Mouse (Mus musculus): Measurements from ENCODE around the gene Pmf1. TPM values are rescaled to one million over a fixed set of nuclear protein-coding genes. Genes with fewer than 3 reads are reported as not detected.
A peak's percentile ranks its signal among the peaks of the same experiment; 100 is the strongest.

Pmf1 gene
- polyA plus RNA-seq, 1 experiment from 2014 or later, result 97.5 TPM

DNA sequence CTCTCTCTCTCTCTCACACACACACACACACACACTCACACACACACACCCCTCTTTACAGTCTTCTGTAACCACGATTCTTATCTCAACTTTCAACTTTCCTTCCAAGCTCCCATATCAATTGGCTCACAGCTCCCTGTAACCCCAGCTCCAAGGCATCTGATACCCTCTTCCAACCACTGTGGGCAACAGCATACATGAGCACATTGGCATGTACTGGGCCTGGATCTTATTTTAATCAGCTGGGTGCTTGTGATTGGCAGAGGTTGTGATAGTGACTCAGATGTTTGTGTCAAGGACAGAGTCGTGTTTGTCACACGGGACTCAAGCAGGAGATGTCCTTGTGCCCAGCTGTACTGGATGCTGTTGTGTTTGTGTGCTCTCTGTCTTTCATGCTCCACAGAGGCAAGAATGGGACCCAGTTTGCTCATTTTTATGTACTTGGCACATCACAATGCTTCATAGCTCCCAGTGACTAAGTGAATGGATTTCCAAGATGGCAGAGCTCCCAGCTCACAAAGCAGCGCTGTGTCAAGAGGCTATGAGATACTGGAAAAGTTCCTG is 17.3 kb upstream of the Pmf1 start:
- Histone ChIP-seq H3K36me3 (ENCODE audit: insufficient read depth, low read length) (no peaks in the 10 kb centered on the region), H3K4me2 (ENCODE audit: low read length) (no peak overlapping the region), H3K9me3 (replicated peaks; ENCODE audit: low read length) (no peaks in the 10 kb centered on the region), H3K27ac (no peak overlapping the region), H3K4me1 (replicated peaks; ENCODE audit: insufficient read depth, low read length) (peaks cover 10% of the 10 kb centered on the region), H3K4me3 (replicated peaks; ENCODE audit: low read depth, low read length) (no peak overlapping the region), H3K9ac (ENCODE audit: low read depth, low read length) (no peak overlapping the region), H3K27me3 (ENCODE audit: insufficient read depth, low read length) (no peaks in the 10 kb centered on the region)
- DNase-seq (ENCODE audit: low spot score) (no peak), ATAC-seq (replicated peaks; ENCODE audit: low FRiP score, low read depth) (no peak)
- no peak for TF ChIP-seq CTCF (IDR thresholded peaks at IDR 0.05; ENCODE audit: low read depth)
- WGBS, result 75% methylated on average over 4 of the region's 4 CpGs

DNA sequence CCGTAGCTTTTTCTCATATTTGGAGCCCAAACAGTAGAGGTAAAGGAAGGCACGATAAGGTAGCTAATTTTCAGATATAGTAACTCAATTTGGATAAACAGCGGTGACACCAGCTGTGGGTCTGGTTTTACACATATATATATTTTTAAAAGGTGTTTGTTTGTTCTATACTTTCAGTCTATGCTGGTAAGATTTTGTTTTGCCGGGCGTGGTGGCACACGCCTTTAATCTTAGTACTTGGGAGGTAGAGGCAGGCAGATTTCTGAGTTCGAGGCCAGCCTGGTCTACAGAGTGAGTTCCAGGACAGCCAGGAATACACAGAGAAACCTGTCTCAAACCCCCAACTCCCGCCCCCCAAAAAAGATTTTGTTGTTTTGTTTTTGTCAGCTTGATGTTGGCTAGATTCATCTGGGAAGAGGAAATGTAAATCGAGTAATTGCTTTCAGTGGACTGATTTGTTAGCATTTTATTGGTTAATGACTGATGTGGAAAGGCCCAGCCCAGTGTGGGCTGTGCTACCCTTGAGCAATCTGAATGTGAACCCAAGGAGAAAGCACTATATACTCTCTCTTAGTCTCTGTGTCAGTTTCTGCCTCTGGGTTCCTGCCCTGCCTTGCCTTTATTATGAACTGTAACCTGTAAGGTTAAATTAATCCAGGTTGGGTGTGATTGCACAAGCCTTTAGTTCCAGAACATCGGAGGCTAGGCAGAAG is 15.7 kb upstream of the Pmf1 start:
- DNase-seq (ENCODE audit: low spot score) (no peak), ATAC-seq (replicated peaks; ENCODE audit: low FRiP score, low read depth) (no peak)
- Histone ChIP-seq H3K27ac (0 out of 2 replicates have a peak overlapping the region, but pooled peaks have one; percentile 48), H3K4me1 (replicated peaks; ENCODE audit: insufficient read depth, low read length) (peaks cover 10% of the 10 kb centered on the region), H3K4me2 (ENCODE audit: low read length) (no peak overlapping the region), H3K9ac (ENCODE audit: low read depth, low read length) (no peak overlapping the region), H3K4me3 (replicated peaks; ENCODE audit: low read depth, low read length) (no peak overlapping the region), H3K27me3 (ENCODE audit: insufficient read depth, low read length) (no peaks in the 10 kb centered on the region), H3K9me3 (replicated peaks; ENCODE audit: low read length) (no peaks in the 10 kb centered on the region), H3K36me3 (ENCODE audit: insufficient read depth, low read length) (0 out of 2 replicates have a peak, but pooled peaks cover 8% of the 10 kb centered on the region)
- WGBS, result 80% methylated on average over 10 of the region's 10 CpGs
- TF ChIP-seq CTCF (IDR thresholded peaks at IDR 0.05; ENCODE audit: low read depth), result no peak

- 7% methylated on average over 2 of the region's 2 CpGs for WGBS
- H3K27ac ChIP-seq, result peak overlapping the region; percentile 27; the same call in 1 of the 2 replicates
- ATAC-seq (replicated peaks; ENCODE audit: low FRiP score, low read depth), result no peak
These were observed 15.2 kb upstream of the Pmf1 start for GRCm38 (mm10) chr3:88425330-88425689.

DNA sequence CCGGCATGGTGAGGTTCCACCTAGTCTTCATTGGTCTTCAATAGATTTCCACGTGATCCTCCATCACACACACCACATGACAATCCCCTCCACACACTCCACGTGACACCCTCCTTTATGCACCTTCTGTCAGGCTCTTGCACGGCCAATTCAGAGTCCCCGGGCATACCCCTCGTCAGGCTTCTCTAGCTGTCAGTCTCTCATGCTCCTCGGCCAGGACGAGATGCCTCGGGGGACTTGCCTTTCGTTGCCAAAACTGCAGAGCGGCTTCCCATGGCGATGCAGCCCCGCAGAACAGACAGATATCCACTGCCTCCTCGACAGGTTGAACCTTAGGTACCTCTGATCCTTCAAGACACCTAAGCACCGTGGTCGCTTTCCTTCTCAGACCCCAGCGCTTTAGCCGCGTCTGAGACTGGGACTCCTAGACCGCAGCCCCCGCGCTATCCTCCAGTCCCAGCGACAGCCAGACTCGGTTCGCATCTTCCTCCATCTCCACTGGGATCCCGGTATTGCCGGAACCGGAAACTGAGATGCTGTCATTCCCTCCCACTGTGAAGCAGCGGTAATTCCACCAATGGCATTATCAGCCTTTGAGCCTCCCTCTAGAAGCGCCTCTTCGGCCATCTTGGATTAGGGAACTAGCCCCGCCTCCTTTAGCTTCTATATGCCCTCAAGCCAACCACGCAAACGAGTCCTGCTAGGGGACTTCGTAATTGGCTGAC is 14.6 kb upstream of the Pmf1 start, which contains the start of gene Slc25a44:
Gene Slc25a44 (minus strand): TSS at position 535 of the 725 bp plus-strand sequence.
- DNase-seq (ENCODE audit: low spot score) (peak; percentile 100), ATAC-seq (replicated peaks; ENCODE audit: low FRiP score, low read depth) (peak; percentile 96)
- H3K27ac ChIP-seq, result peak within 1 kb of the TSS; percentile 27; the same call in 1 of the 2 replicates
- peaks cover 10% of the 10 kb centered on the region for H3K4me1 ChIP-seq (replicated peaks; ENCODE audit: insufficient read depth, low read length)
- no peaks in the 10 kb centered on the region for H3K27me3 ChIP-seq (ENCODE audit: insufficient read depth, low read length)
- peak within 1 kb of the TSS; percentile 65 for H3K4me2 ChIP-seq (ENCODE audit: low read length)
- WGBS, result 2% methylated on average over 35 of the region's 35 CpGs
- peaks cover 19% of the 10 kb centered on the region; the same call in 1 of the 2 replicates for H3K36me3 ChIP-seq (ENCODE audit: insufficient read depth, low read length)
- H3K9ac ChIP-seq (ENCODE audit: low read depth, low read length), result peak within 1 kb of the TSS; percentile 47
- TF ChIP-seq CTCF (IDR thresholded peaks at IDR 0.05; ENCODE audit: low read depth), result no peak
- H3K9me3 ChIP-seq (replicated peaks; ENCODE audit: low read length), result no peaks in the 10 kb centered on the region
- peak within 1 kb of the TSS; percentile 51 for H3K4me3 ChIP-seq (replicated peaks; ENCODE audit: low read depth, low read length)

More at GRCm38 (mm10) chr3:88425330-88425689, 15.2 kb upstream of the Pmf1 start:
- Histone ChIP-seq H3K9ac (ENCODE audit: low read depth, low read length) (no peak overlapping the region), H3K36me3 (ENCODE audit: insufficient read depth, low read length) (peaks cover 13% of the 10 kb centered on the region; the same call in 1 of the 2 replicates), H3K4me1 (replicated peaks; ENCODE audit: insufficient read depth, low read length) (peaks cover 10% of the 10 kb centered on the region), H3K9me3 (replicated peaks; ENCODE audit: low read length) (no peaks in the 10 kb centered on the region), H3K4me3 (replicated peaks; ENCODE audit: low read depth, low read length) (peak overlapping the region; percentile 51; the same call in 1 of the 2 replicates), H3K4me2 (ENCODE audit: low read length) (peak overlapping the region; percentile 44), H3K27me3 (ENCODE audit: insufficient read depth, low read length) (no peaks in the 10 kb centered on the region)
- DNase-seq (ENCODE audit: low spot score), result no peak
- no peak for TF ChIP-seq CTCF (IDR thresholded peaks at IDR 0.05; ENCODE audit: low read depth)

DNA sequence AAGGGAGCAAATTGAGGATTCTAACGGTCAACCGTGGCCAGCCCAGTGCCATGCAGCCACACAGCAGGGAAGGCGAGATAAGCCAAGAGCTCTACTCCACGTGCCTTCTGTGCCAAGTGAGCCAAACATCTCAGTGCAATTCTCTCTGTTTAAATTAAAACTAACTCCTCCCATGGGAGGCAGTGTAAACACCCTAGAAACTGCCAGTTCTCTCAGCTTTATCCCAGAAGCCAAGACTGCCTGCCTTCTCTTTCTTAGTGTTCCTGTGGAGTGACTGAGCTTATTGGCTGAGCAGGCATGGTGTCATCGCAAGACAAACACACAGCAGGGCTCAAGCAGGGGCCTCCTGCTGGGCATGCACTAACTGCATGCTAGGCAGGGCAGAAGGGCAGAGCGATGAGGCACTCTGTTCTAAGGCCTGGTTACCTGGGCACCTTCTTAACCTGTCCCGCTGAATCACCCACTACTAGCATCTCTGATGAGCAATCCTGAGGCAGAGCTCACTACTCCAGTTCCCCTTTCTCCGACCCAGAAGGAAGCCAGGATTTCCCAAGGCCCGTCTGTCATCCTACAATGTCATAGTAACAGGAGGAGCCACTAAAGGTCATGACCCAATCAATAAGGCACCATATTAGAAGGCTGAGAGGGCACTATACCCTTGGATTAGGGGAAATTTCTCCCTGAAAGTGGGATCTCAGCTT is 12.0 kb upstream of the Pmf1 start:
- ATAC-seq (replicated peaks; ENCODE audit: low FRiP score, low read depth) (peak; percentile 11; the same call in 1 of the 2 replicates), DNase-seq (ENCODE audit: low spot score) (no peak)
- no peaks in the 10 kb centered on the region for H3K9me3 ChIP-seq (replicated peaks; ENCODE audit: low read length)
- peaks cover 32% of the 10 kb centered on the region; the same call in 1 of the 2 replicates for H3K36me3 ChIP-seq (ENCODE audit: insufficient read depth, low read length)
- no peak overlapping the region for H3K27ac ChIP-seq
- H3K4me3 ChIP-seq (replicated peaks; ENCODE audit: low read depth, low read length), result no peak overlapping the region
- H3K4me2 ChIP-seq (ENCODE audit: low read length), result no peak overlapping the region
- 0 out of 2 replicates have a peak overlapping the region, but pooled peaks have one; percentile 14 for H3K9ac ChIP-seq (ENCODE audit: low read depth, low read length)
- H3K4me1 ChIP-seq (replicated peaks; ENCODE audit: insufficient read depth, low read length), result peaks cover 10% of the 10 kb centered on the region
- H3K27me3 ChIP-seq (ENCODE audit: insufficient read depth, low read length), result no peaks in the 10 kb centered on the region
- 46% methylated on average over 9 of the region's 9 CpGs for WGBS
- peak; percentile 17; the same call in 1 of the 2 replicates for TF ChIP-seq CTCF (IDR thresholded peaks at IDR 0.05; ENCODE audit: low read depth)

All from kidney, postnatal 0 days (tissue).